Mouse (Mus musculus) left cerebral cortex, adult 9 months (tissue): Measurements from ENCODE around the gene Palmd.

ENCODE experiments used
- DNase-seq, 2 experiments: peaks; one replicate each; pipeline ENCODE4 v3.0.0; 2022; ENCODE audit warnings: low spot score in 2 of 2

Gene Palmd

DNA sequence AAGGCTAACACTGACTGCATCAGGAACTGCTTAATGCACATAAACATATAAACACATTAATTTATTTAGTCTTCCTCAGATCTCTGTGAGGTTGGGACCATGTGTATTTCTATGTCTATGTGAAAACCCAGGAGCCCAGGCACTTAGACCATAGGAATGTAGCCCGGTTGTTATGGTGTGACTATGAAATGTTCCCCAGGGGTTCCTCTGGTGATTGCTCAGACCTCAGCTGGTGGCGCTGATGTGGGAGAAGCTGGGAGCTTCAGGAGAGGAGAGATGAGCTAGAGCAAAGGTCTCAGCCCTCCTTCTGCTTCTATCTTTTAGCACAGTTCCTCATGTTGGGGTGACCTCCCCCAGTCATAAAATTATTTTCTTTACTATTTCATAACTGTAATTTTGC lies 8.4 kb downstream of the Palmd start:
- DNase-seq = no peak

DNA sequence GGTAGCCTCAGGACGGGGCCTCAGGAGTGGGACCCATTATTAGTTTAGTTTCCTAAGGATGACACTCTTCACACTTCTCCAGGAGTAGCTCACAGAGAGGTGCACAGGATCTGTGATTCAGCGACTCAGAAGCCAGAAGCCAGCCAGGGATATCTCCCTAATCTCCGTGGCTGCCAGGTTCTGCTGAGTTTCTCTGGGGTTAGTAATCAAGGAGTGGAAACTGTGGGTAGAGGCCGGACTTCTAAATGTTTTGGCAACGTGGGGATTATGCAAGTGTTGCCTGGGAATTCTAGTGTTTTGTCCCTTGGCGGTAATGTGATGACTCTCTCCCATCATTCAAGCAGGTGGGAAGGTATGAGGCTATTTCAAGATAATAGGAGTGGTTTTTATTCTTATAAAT lies 13.7 kb downstream of the Palmd start:
- no peak for DNase-seq

DNA sequence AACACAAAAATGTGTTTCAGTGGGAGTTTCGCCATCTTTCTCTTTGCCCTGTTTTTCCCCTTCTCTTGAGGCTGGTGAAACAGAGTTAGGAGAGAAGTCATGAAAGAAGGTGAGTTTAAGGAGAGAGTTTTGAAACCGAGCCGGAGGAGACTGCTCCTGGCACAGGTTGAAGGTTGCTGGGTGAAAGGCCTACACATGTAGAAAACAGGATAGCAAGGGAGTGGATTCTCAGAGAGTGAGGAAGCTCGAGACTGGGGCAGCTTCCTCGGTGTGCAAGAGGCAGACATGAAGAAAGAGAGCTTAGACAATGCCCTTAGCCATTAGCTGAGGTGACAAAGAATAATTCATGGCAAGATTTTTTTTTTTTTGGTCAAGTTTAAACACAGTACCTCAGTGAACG lies 15.4 kb downstream of the Palmd start:
- DNase-seq = no peak

DNA sequence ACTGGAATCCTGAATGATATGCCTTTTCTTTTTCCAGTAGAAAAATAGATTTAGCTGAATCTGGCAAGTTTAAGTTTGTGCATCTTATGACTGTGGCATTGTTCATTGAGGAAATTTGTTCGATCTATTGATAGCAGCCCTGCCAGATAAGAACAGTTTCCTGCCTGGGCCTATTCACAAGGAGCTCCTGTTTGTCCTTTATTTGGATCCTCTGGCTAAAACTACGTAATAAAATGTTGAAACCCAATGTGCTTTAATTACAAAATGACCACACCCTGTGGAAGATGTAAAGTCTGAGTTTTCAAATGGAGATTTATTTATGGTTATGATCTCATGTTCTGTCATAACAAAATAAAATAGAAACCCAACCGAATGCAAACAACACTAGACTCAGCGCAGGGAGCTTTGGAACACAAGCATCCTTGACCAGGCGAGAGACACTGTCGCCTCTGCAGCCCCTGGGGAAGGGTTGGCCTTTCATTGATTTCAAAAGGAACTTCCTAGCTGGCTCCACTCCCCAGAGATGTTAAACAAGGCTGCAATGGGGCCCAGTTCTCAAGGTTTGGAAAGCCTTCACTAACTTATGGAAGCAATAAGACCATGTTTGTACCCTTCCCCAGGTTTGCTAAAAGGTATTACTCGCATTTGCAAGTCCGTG lies 16.4 kb downstream of the Palmd start:
- no peak for DNase-seq

DNA sequence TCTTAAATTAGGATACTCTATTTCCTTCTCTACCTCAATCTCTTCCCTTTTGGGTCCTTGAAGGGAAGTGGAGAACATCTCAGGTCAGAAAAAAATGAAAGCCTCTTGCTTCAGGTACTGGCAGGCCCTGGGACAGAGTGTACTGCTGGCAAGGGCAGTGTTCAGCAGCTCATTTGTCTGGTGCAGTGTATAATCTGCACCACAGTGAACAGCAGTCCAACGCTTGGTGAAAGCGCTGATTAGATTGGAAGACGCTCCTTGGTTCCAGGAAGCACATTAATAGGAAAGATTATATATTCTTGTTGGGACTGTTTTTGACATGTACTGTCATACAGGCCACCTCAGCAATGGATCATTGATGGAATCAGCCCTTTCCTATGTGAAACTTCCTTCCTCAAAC lies 17.3 kb downstream of the Palmd start:
- DNase-seq = no peak

DNA sequence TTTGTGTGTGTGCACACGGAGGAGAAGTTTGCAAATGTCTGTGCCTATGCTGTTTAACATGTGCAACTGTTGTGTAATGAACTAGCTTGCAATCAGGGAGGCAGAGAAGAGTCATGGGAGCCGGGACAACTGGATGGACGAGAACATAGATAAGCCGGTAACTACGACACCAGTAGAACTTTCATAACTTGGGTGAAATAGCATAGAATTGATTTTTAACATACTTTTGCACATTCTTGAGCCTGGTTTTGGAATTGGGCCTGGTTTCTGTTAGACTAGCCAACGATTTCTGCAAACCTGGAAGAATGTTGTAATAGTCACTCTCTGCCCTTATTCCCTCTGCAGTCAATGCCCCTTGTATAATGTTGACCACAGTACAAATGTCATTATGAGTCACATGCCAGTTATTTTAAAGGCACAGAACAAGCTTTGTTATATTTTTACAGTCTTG lies 18.1 kb downstream of the Palmd start:
- no peak for DNase-seq

DNA sequence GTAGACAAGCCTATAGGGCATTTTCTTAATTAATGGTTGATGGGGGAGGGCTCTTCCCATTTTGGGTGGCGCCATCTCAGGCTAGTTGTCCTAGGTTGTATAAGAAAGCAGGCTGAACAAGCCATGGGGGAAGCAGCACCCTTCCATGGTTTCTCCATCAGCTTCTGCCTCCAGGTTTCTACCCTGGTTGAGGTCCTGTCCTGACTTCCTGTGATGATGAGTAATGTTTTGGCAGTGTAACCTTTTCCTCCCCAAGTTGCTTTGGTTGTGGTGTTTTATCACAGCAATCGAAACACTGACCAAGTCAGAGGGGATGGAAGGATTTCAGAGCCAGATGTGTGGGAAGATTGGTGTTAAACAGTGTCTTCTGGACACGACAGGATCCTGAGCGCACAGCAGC lies 22.3 kb downstream of the Palmd start:
- no peak for DNase-seq

DNA sequence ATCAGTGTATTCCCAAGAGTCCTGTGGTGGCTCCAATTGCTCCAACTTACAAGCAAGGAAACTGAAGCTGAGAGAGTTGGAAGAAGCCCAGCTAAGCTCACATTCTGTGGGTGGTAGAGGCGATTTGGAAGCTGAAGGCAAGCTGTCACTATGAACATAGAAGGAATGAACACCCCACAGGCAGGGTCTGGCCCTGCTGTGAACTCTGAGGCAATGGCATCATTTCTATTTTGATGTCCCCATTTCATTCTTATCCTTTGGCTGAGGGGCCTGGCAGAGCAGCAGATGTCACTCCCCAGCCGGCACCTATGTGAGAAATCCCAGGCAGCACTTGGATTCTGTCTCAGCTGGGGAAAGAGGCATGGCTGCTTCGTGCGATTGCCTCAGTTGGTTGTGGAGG lies 25.4 kb downstream of the Palmd start:
- DNase-seq = peak in 1 of 2 experiments; percentile 55

DNA sequence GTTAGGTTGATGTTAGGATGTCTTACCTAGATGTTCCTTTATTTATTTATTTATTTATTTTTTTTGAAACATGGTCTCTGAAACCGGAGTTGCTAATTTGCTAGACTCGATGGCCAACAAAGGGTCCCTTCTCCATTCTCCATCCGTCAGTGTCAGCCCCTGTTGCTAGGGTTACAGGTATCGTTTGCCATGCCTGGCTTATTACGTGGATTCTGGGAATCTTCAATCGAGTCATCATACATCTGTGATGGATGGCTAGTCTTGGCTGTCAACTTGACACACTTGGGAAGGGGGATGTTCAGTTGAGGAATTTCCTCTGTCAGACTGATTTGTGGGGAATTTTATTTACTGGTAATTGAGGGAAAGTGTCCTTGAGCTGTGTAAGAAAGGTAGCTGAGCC lies 26.0 kb downstream of the Palmd start:
- no peak for DNase-seq

DNA sequence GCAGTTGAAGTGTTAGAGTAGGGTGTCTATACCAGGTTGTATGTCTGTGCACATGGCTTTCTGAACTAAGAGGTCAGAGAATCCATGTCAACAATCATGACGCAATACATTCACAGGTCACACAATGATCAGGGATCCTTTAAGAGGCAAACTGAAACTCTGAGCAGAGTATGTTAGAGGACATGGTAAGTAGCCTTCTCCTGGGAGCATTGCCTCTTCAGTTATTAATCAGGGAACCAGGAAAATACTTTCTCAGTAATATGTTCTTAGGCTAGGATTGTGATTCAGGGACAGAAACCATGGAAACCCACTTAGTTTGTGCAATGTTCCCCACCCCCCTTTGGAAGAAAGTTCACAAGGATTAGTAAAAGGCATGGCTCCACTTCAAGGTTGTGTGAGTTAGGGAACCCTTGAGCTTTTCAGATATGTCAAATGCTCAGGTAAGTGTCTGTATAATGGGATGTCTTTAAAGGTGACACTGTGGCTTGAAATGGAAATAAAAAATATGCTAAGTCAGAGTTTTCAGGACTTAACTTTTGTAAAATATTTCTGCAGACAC lies 27.1 kb downstream of the Palmd start:
- no peak for DNase-seq

DNA sequence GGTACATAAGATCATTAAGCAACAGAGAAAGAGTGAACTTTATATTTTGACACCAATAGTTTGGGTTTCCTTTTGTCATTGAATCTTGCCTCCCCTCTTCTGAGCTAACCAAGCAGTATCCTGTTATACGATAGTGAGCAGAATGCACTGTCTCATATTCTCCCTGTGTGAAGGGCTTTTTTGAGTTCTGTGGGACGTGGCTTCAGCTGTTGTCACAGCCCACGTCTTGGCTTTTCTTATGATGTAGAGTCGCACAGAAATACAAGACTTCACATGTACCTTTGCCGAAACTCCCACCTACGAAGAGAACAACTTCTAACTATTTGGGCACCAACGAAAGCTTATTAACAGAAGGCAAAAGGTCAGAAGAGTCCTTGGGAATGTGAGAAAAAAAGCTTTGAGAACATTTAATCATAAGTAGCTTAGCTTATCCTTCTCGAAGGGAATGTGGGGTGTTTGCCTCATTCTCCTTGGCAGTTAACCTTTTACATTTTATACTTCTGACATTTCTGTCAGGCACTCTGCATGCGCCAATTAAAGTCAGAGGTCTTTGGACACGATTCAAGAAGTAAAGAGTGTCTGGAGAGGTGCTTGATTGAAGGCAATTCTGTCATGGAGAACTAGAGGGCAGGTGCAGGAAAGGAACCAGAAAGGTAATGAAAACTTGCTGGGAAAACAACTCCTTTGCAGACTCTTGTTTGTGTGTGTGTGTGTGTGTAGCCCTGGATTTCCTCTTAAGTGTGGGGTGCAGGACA lies 27.8 kb downstream of the Palmd start:
- peak; percentile 25 to 66 for DNase-seq

DNA sequence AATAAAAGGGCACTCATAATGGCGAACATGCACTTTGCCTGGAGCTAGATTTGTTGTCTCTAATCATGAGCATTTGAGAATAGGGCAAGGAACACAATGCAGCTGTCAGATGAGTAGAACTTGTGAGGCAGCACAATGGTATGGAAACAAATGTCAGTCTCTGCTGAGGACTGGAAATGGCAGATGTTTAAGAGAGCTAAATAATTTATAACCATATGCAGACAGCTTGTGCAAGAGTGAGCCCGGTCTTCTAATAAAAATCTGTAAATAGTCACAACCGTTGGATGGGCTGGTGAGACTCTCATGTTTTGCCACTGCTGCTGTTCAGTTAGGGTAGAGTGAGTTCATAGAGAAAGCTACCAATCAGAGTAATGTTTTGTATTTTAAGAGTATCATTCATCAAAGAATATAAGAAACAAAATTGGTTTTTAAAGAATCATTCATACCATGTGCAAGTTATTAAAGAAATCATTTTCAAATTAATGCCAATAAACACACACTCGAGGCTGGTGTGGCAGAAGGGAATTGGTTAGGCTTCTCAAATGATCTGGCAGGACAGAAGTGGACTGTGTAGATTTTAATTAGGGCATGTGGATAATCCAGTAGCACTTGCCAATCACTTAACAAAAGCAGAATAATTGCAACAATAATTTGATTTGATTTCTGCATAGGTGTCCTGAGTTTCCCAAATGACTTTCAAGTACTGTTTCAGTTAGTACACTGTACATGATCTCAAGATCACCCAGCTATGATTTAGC lies 31.7 kb downstream of the Palmd start:
- no peak for DNase-seq

DNA sequence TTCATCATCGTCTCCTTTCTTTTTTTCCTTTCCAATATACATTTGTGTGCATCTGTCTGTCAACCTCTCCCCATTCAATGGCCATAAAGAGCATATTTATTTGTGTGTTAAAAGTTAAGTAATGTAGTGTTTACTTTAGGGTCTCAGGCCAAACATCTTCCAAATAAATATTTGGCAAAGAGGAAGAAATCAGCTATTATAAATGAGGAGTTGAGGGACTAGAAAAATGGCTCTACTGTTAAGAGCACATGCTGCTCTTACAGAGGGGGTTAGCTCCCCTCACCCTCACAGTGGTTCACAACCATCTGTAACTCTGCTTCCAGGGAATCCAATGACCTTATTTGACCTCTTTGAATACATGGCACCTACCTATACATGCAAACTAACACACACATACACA lies 35.6 kb downstream of the Palmd start:
- DNase-seq = no peak

DNA sequence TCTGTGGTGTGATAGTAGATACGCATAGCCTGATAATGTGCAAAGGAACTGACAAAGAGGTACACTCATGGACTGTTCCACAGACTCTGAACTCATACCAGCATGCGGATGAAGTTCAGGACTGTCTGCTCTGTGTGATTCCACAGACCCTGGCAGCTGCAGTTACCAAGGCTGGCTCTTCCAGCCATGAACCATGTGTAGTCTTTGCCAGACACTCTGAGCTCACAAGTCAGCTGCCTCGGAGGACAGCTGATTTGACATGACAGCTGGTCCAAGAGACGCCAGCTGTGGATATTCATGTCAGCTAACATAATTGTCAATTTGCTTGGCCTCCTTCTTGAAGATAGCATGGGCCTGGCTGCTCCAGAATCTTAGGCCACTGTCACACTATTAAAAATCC lies 39.8 kb downstream of the Palmd start:
- DNase-seq = no peak

DNA sequence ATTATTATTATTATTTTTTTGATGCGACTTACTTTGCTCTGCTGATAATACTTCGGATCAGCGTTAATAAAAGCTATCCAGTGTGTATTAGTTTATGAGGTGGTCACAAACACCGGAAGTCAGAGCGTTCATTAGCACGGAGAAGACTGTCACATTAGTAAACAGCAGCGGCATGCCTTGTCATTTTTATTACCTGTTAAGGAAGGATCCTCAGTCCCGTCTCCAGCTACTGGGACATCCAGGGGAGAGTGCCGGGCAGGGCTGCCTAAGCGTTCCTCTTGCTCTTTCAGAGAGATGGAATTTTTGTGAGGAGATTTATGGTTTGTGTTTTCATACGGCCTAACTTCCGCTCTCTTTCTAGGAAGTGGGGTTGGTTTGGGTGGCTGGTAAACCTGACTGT lies 45.7 kb downstream of the Palmd start:
- no peak for DNase-seq

DNA sequence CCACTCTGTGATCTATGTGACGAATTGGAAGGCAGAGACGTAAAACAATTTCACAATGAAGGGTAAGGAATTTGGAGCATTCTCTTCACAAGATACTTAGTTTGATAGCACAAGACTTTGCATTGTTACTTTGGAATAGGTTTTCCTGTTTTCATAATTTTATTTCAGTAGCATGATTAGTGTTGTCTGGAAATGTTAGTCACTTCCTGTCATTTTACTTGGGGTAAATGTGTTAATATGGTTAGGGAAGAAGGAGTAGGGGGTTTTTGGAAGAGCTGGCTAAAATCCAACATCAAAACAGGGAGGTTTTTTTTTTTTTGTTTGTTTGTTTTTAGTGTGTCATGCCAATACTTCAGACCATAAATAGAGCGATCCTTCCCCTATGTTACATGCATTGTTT lies 47.3 kb downstream of the Palmd start:
- DNase-seq = no peak

DNA sequence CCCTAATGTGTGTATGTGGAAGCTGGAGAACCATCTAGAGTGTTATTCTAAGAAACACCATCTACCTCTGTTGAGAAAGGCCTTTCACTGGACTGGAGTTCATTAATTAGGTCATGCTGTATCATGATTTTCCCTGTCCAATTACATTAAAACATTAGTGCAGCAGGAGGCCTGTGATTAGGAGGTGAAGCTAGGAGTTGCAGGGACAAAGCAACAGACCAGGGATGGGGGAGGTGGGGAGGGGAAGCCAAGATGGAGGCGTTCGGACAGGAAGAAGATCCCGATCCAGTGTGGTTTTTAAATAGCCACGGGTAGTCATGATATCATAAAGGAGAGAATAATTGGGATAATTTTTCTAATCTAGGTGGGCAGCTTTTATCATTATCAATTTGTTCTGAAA lies 51.8 kb downstream of the Palmd start:
- DNase-seq = no peak

DNA sequence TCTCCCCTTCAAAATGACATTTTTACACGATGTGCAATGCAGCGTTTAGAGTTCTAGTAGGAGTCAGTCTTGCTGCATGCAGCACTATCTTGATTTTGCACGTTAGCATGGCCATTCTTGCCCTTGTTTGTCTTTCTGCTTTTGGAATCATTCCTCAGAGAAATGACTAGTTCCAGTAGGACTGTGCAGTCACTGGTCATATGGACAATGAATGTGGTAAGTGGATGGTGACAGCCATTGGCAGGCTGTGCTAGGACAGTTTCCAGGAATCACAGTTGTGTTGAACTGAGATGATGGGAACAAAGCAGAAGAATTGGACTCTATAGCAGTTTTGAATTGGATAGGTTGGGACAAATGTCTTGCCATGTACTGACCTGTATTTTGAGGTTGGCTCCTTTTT lies 53.9 kb downstream of the Palmd start:
- DNase-seq = no peak

DNA sequence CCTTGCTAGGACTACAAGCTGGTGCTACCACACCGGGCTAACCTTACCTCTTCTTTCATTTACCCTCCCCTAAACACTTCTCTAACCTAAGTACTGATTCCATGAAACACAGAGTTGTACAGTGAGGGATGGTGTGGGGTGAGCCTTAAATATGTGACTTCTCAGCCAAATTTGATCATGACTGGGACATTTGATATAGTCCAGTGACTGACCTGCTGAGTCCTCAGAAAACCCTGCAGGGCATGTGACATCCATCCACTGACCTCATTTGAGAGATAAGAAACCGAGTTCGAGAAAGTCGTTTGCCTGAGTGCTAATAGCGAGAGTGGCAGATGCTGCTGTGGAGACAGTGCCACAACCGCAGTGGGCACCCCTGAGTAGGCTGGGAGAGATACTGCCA lies 54.4 kb downstream of the Palmd start:
- DNase-seq = no peak

DNA sequence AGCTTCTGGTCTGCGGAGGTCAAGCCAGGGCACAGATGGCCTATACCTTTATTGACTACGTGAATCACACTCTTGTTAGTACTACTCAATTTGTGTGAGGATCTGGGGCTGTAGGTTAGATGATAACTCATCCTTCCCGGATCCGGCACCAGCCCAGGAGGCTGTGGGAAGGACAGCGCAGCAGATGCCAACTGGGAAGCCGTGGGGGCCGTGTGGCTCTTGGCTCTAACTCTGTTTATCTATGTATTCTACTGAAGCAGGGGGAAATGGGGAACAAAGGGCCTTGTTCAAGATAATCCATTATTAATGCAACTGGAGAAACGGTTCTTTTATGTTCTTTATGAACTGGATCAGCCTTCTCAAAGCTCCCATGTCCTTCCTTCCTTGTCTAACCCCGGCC lies 62.2 kb downstream of the Palmd start:
- no peak for DNase-seq

DNA sequence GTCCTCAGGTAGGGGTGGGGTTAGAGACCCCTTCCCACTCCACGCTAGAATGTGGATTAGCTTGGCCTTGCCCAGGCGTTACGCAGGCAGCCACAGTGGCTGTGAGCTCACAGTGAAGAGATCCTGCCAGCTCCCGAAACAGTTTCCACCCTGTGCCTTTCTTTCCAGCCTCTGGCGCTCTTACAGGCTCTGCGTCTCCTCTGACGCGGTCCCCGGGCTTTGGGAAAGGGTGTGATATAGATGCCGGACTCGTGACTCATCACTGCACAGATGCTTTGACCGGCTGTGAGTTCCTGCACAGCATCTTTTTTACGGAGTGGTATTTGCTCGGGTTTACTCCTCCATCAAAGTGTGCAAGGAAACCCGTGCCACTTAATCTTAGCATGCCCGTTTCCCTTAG lies 62.9 kb downstream of the Palmd start:
- peak; percentile 22 to 76 for DNase-seq

DNA sequence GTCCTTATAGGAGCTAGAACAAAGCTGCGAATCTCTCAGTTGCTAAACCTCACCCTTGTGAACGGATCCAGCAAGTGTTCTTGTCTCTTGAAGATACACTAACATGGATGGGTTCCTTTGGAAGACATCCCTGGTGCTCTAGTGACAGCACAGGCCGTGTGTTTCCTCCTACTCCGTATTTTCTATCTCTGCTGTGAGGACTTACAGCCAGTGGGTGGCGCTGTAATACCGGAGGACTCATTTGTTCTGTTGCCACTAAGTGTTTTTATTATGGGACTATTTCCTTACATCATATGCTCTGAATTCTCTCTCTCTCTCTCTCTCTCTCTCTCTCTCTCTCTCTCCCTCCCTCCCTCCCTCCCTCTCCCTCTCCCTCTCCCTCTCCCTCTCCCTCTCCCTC lies 64.6 kb downstream of the Palmd start:
- DNase-seq = peak; percentile 35 to 92

DNA sequence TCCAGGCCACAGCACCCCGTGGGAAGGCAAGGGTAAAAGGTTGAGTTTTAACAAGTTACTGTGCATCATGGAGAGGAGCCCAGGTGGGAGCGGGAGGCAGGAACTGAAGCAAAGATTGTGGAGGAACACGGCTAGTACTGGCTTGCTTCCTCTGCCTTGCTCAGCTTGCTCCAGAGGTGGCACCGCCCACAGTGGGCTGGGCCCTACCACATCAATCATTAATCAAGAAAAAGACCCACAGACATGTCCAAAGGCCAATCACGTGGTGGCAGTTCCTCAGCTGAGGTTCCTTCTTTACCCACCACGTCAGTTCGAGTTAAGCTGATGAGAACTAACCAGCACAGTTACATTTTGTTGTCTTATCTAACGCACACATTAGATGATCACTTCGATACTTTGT lies 75.9 kb downstream of the Palmd start:
- no peak for DNase-seq
